Mouse (Mus musculus) megakaryocyte, embryonic 14.5 days (primary cell): Measurements from ENCODE around the gene Pef1.

Source experiments
- FLI1 ChIP-seq: IDR thresholded peaks from 2 replicates; pipeline ENCODE4 v1.6.1; 2012; ENCODE audit warnings: low read length, inconsistent platforms, mixed read lengths
- GATA1 ChIP-seq: IDR thresholded peaks from 3 replicates; pipeline ENCODE4 v1.6.1; 2012; ENCODE audit warnings: mixed read lengths, low read length, inconsistent platforms, borderline replicate concordance

DNA sequence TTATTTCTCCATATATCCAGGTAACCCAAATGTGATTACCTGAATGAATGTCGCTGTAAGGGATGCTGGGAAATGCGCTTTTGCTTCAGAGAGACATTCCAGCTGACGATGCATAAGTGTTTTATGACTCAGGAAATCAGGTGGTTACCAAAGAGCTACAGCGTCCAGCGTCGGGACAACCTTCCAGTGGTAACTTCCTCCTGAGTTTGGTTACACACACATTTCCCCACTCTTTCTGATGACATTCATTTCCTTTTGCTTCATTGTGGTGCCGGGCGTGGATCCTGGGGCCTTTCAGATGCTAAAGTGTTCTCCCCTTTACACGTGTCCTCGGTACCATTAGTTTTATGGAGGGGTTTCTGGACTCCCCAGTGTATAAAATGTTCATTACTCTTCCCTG, 46.0 kb downstream of the Pef1 start:
- no peak for TF ChIP-seq GATA1
- TF ChIP-seq FLI1 = no peak
